Comparison of ENCODE assay signal across 26 mouse cellular contexts in the genomic region with DNA sequence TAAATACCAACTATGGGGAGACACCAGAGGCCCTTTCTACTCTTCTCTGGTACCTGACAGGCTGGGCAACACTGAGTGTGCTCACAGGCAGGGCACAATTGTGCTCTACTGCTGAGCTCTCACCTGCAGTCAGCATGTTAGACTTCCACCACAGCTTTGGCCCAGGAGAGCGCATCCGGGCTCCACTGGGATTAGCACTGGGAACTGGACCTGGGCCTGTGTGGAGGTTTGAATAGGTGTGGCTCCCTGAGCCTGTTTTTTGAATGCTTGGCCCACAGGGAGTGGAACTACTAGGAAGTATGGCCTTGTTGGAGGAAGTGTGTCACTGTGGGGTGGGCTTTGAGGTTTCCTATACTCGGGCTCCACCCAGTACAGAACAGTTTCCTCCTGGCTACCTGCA. TPM values are rescaled to one million over a fixed set of nuclear protein-coding genes. Genes with fewer than 3 reads are reported as not detected.
DNase-seq lines count a peak whose midpoint lies in the region; ATAC-seq lines count a peak whose summit lies in the region.
"Had no signal": no experiment of that assay in that cellular context is flagged by ENCODE, and none has a peak within 500 bp of the region (broad histone marks: within the 10 kb centered on the region; RNA-seq: fewer than 3 reads in every experiment).

No protein-coding gene starts in this region.

- 91% methylated on average over 3 of the region's 3 CpGs for WGBS in heart, embryonic 12.5 days
- WGBS in midbrain, embryonic 11.5 days = 91% methylated on average over 3 of the region's 3 CpGs
- WGBS in midbrain, embryonic 16.5 days = 97% methylated on average over 3 of the region's 3 CpGs

- no peak for ATAC-seq in heart, embryonic 12.5 days (ENCODE audit: insufficient number of reproducible peaks, low FRiP score)
- no peak for ATAC-seq in midbrain, embryonic 11.5 days (ENCODE audit: low FRiP score)
- no peak for ATAC-seq in midbrain, embryonic 16.5 days
- ATAC-seq: activated CD4-positive, CD25-positive, alpha-beta regulatory T cell, adult 4 months; CD4-positive, CD25-positive, alpha-beta regulatory T cell, adult 4 months; forebrain, embryonic 14.5 days; forebrain, embryonic 16.5 days; Patski had no signal

- no peaks in the 10 kb centered on the region for H3K27me3 ChIP-seq in heart, embryonic 12.5 days (replicated peaks)
- no peaks in the 10 kb centered on the region for H3K27me3 ChIP-seq in midbrain, embryonic 11.5 days (ENCODE audit: control insufficient read depth, insufficient read depth, low read length)
- H3K27me3 ChIP-seq in midbrain, embryonic 16.5 days (ENCODE audit: control insufficient read depth, insufficient read depth, low read depth, low read length) = no peaks in the 10 kb centered on the region
- H3K27me3 ChIP-seq: CH12.LX; embryonic facial prominence, embryonic 13.5 days; embryonic facial prominence, embryonic 15.5 days; Patski had no signal

- H3K36me3 ChIP-seq in heart, embryonic 12.5 days = peaks cover 68% of the 10 kb centered on the region
- H3K36me3 ChIP-seq in midbrain, embryonic 11.5 days (ENCODE audit: control insufficient read depth, insufficient read depth, low read length) = peaks cover 4% of the 10 kb centered on the region; the same call in 1 of the 2 replicates
- peaks cover 20% of the 10 kb centered on the region for H3K36me3 ChIP-seq in midbrain, embryonic 16.5 days (ENCODE audit: control insufficient read depth, insufficient read depth, low read length)

- no peak overlapping the region for H3K4me2 ChIP-seq in heart, embryonic 12.5 days
- H3K4me2 ChIP-seq in midbrain, embryonic 11.5 days = no peak overlapping the region
- H3K4me2 ChIP-seq in midbrain, embryonic 16.5 days (ENCODE audit: low read length) = no peak overlapping the region
- H3K4me2 ChIP-seq: embryonic facial prominence, embryonic 13.5 days; embryonic facial prominence, embryonic 15.5 days had no signal

- H3K9me3 ChIP-seq in heart, embryonic 12.5 days (replicated peaks) = no peaks in the 10 kb centered on the region
- no peaks in the 10 kb centered on the region for H3K9me3 ChIP-seq in midbrain, embryonic 11.5 days (ENCODE audit: control insufficient read depth, low read length)
- H3K9me3 ChIP-seq in midbrain, embryonic 16.5 days (replicated peaks; ENCODE audit: control insufficient read depth, low read length, poor library complexity, severe bottlenecking) = no peaks in the 10 kb centered on the region
- H3K9me3 ChIP-seq: embryonic facial prominence, embryonic 13.5 days; embryonic facial prominence, embryonic 15.5 days; forebrain, embryonic 10.5 days; G1E had no signal

- no peak overlapping the region for H3K27ac ChIP-seq in heart, embryonic 12.5 days (ENCODE audit: poor library complexity, severe bottlenecking)
- no peak overlapping the region for H3K27ac ChIP-seq in midbrain, embryonic 11.5 days (ENCODE audit: low read depth, low read length)
- H3K27ac ChIP-seq in midbrain, embryonic 16.5 days (ENCODE audit: low read length) = no peak overlapping the region
- H3K27ac ChIP-seq: embryonic facial prominence, embryonic 13.5 days; embryonic facial prominence, embryonic 15.5 days; forebrain, embryonic 10.5 days had no signal

- DNase-seq in heart, adult 11 months = peak; percentile 75
- DNase-seq in midbrain, embryonic 11.5 days (ENCODE audit: low spot score, missing footprints) = peak; percentile 59
- DNase-seq in adrenal gland, adult 8-10 months = no peak
- DNase-seq: adrenal gland, postnatal 10 days; adrenal gland, postnatal 25 days; B cell, adult 2 months; cerebellum, adult 11 months; cerebellum, adult 18-20 months; cerebellum, adult 8-10 months; cerebellum, adult 9-11 months; cerebellum, postnatal 14 days; cerebellum, postnatal 36 days; embryo, embryonic 11 days had no signal

- peaks cover 3% of the 10 kb centered on the region for H3K4me1 ChIP-seq in heart, embryonic 12.5 days (replicated peaks)
- H3K4me1 ChIP-seq in midbrain, embryonic 11.5 days (ENCODE audit: control insufficient read depth, insufficient read depth, low read length) = peaks cover 2% of the 10 kb centered on the region; the same call in 1 of the 2 replicates
- peaks cover 5% of the 10 kb centered on the region for H3K4me1 ChIP-seq in midbrain, embryonic 16.5 days (ENCODE audit: control insufficient read depth, insufficient read depth, low read length)

- H3K4me3 ChIP-seq in heart, embryonic 12.5 days = no peak overlapping the region
- H3K4me3 ChIP-seq in midbrain, embryonic 11.5 days (ENCODE audit: low read depth, low read length) = no peak overlapping the region
- no peak overlapping the region for H3K4me3 ChIP-seq in midbrain, embryonic 16.5 days (ENCODE audit: low read depth, low read length)
- H3K4me3 ChIP-seq: embryonic facial prominence, embryonic 13.5 days; embryonic facial prominence, embryonic 15.5 days; erythroblast, embryonic 14.5 days; forebrain, embryonic 10.5 days had no signal

- H3K9ac ChIP-seq in heart, embryonic 12.5 days = no peak overlapping the region
- no peak overlapping the region for H3K9ac ChIP-seq in midbrain, embryonic 11.5 days (ENCODE audit: low read length)
- no peak overlapping the region for H3K9ac ChIP-seq in midbrain, embryonic 16.5 days (ENCODE audit: low read depth, low read length)
- H3K9ac ChIP-seq: embryonic facial prominence, embryonic 13.5 days; embryonic facial prominence, embryonic 15.5 days had no signal

RNA-seq across cellular contexts. Expression of gene Cryz, which starts 4.9 kb away (rescaled TPM):
- 10.5 and 12.1 TPM in 2 replicates for polyA plus RNA-seq in heart, embryonic 12.5 days (2016; fragmentation: Nextera tagmentation; extraction: Ambion mirVana)
- polyA plus RNA-seq in midbrain, embryonic 11.5 days (2014; fragmentation: Nextera tagmentation; extraction: Ambion mirVana) = 18.6 and 21.2 TPM in 2 replicates
- 10.6 and 12.9 TPM in 2 replicates for polyA plus RNA-seq in midbrain, embryonic 16.5 days (2015; fragmentation: Nextera tagmentation; extraction: Ambion mirVana)
- total RNA-seq in adrenal gland, adult 8-10 months (2022) = 10 to 100 TPM; 17.3 to 24.8 (median 22.5) TPM

RNA-seq across cellular contexts. Expression of gene Tyw3, which starts 5.3 kb away (rescaled TPM):
- 7.8 and 9.0 TPM in 2 replicates for polyA plus RNA-seq in heart, embryonic 12.5 days (2016; fragmentation: Nextera tagmentation; extraction: Ambion mirVana)
- 18.4 and 19.0 TPM in 2 replicates for polyA plus RNA-seq in midbrain, embryonic 11.5 days (2014; fragmentation: Nextera tagmentation; extraction: Ambion mirVana)
- polyA plus RNA-seq in midbrain, embryonic 16.5 days (2015; fragmentation: Nextera tagmentation; extraction: Ambion mirVana) = 12.1 and 13.4 TPM in 2 replicates
- total RNA-seq in adrenal gland, adult 8-10 months (2022) = 10 to 100 TPM in 1 of 4 experiments, 1 to 10 TPM in 3; 3.9 to 10.4 (median 5.6) TPM
